Mouse (Mus musculus): Measurements from ENCODE around the gene Ryk.

DNA sequence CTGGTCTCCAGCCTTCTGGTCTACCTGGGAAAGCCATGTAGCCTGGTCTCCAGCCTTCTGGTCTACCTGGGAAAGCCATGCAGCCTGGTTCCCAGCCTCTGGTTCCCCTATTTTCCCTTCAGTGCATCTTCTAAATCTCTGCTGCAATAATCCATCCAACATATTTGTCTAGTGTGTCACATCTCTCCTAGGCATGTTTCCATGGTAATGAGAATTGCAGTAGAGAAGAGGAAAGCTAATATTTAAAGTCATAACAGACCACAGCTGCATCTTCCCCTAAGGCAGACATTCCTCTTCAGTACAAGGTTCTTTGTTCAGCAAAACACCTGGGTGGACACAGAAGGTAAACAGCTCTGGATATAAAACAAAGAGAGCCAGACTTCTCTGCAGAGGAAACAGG, 16.5 kb upstream of the Ryk start:
- TF ChIP-seq GATA1 (IDR thresholded peaks at IDR 0.05; ENCODE audit: low read length) (no peak), TAL1 (IDR thresholded peaks at IDR 0.05; ENCODE audit: low read length) (no peak)

Data from erythroblast, embryonic 14.5 days (primary cell).